Mouse (Mus musculus) megakaryocyte, adult 5-6 weeks (primary cell): ENCODE data around the gene Efcab3. TPM values are rescaled to one million over a fixed set of nuclear protein-coding genes. Genes with fewer than 3 reads are reported as not detected.

Source experiments
- ATAC-seq: 2 replicates; pipeline ENCODE4 v1.8.0; 2016; ENCODE audit warnings: mild to moderate bottlenecking, inconsistent platforms; ENCODE audit not compliant: poor library complexity, severe bottlenecking
- total RNA-seq, 2 experiments: library from RNA; stranded (forward) in 1 of 2; stranded (reverse) in 1 of 2; fragments of 153-499, 151-499 nt in 1 of 2; fragments of 221-1000, 200-1000 nt in 1 of 2; gene quantifications; 2 replicates each; pipeline versions ENCODE4 v1.2.3 to v1.2.4; 2015 to 2017

Gene Efcab3
- total RNA-seq, 2 experiments from 2014 or later = not detected

- ATAC-seq = no peak
Measured at GRCm38 (mm10) chr11:105145211-105145610, 81.8 kb downstream of the Efcab3 start.

GRCm38 (mm10) chr11:105146593-105146992, 83.2 kb downstream of the Efcab3 start, which contains the start of gene Gm10842:
Gm10842 (plus strand) TSS chr11:105146893.
- no peak for ATAC-seq

- ATAC-seq = no peak
Measured at GRCm38 (mm10) chr11:105149353-105149752, 86.0 kb downstream of the Efcab3 start.

- no peak for ATAC-seq
Measured at GRCm38 (mm10) chr11:105149766-105150165, 86.4 kb downstream of the Efcab3 start.

- ATAC-seq = no peak
Measured at GRCm38 (mm10) chr11:105150691-105151090, 87.3 kb downstream of the Efcab3 start.

- no peak for ATAC-seq
Measured at GRCm38 (mm10) chr11:105151226-105152016, 88.0 kb downstream of the Efcab3 start.

GRCm38 (mm10) chr11:105152017-105152300, 88.6 kb downstream of the Efcab3 start:
- ATAC-seq = no peak

- ATAC-seq = peak; percentile 38
Measured at GRCm38 (mm10) chr11:105152357-105152899, 89.0 kb downstream of the Efcab3 start.

- ATAC-seq = no peak
Measured at GRCm38 (mm10) chr11:105153068-105153833, 89.9 kb downstream of the Efcab3 start.

- ATAC-seq = no peak
Measured at GRCm38 (mm10) chr11:105155915-105156314, 92.5 kb downstream of the Efcab3 start.

- ATAC-seq = no peak
Measured at GRCm38 (mm10) chr11:105156748-105157267, 93.4 kb downstream of the Efcab3 start.

GRCm38 (mm10) chr11:105158047-105158446, 94.7 kb downstream of the Efcab3 start:
- no peak for ATAC-seq

- ATAC-seq = no peak
Measured at GRCm38 (mm10) chr11:105159673-105160360, 96.4 kb downstream of the Efcab3 start.

GRCm38 (mm10) chr11:105161411-105161810, 98.0 kb downstream of the Efcab3 start:
- ATAC-seq = no peak

- no peak for ATAC-seq
Measured at GRCm38 (mm10) chr11:105164516-105165510, 101.4 kb downstream of the Efcab3 start.

- ATAC-seq = no peak
Measured at GRCm38 (mm10) chr11:105166780-105167179, 103.4 kb downstream of the Efcab3 start.
